Mouse (Mus musculus) ovary, adult 18-20 months (tissue): Measurements from ENCODE around the gene Ubald1.
A peak's percentile ranks its signal among the peaks of the same experiment; 100 is the strongest.

Experiments
- DNase-seq: peaks from one replicate; pipeline ENCODE4 v3.0.0; 2022; ENCODE audit warnings: low spot score, mixed read lengths

Gene Ubald1

GRCm38 (mm10) chr16:4898881-4899280 is 18.8 kb upstream of the Ubald1 start:
- DNase-seq: no peak

GRCm38 (mm10) chr16:4897146-4897730 is 17.1 kb upstream of the Ubald1 start:
- DNase-seq: no peak

GRCm38 (mm10) chr16:4896249-4897027 is 16.3 kb upstream of the Ubald1 start:
- DNase-seq: no peak

GRCm38 (mm10) chr16:4894201-4894908 is 14.2 kb upstream of the Ubald1 start:
- no peak for DNase-seq

GRCm38 (mm10) chr16:4892171-4892570 is 12.1 kb upstream of the Ubald1 start:
- DNase-seq: no peak

- DNase-seq: no peak
Observed at GRCm38 (mm10) chr16:4890201-4890709, 10.1 kb upstream of the Ubald1 start.

- DNase-seq: no peak
Observed at GRCm38 (mm10) chr16:4886690-4887020, 6.5 kb upstream of the Ubald1 start.

GRCm38 (mm10) chr16:4885760-4886689 is 5.9 kb upstream of the Ubald1 start, which contains the start of gene Mgrn1:
Mgrn1 (plus strand) TSS chr16:4886249.
- peak; percentile 83 for DNase-seq

GRCm38 (mm10) chr16:4884930-4885329 is 4.8 kb upstream of the Ubald1 start:
- no peak for DNase-seq

- no peak for DNase-seq
Observed at GRCm38 (mm10) chr16:4881400-4882351, 1.6 kb upstream of the Ubald1 start.

- peak; percentile 86 for DNase-seq
Observed at GRCm38 (mm10) chr16:4879708-4880124, 399 bp downstream of the Ubald1 start.

GRCm38 (mm10) chr16:4879101-4879707 is 911 bp downstream of the Ubald1 start:
- no peak for DNase-seq

GRCm38 (mm10) chr16:4878192-4878885 is 1.8 kb downstream of the Ubald1 start:
- no peak for DNase-seq

- no peak for DNase-seq
Observed at GRCm38 (mm10) chr16:4877701-4878100, 2.4 kb downstream of the Ubald1 start.

GRCm38 (mm10) chr16:4877195-4877594 is 2.9 kb downstream of the Ubald1 start:
- DNase-seq: no peak

- peak; percentile 49 for DNase-seq
Observed at GRCm38 (mm10) chr16:4876033-4876680, 4.0 kb downstream of the Ubald1 start.

GRCm38 (mm10) chr16:4875198-4876032 is 4.7 kb downstream of the Ubald1 start:
- DNase-seq: no peak

- DNase-seq: no peak
Observed at GRCm38 (mm10) chr16:4871926-4872325, 8.2 kb downstream of the Ubald1 start.
